Mouse (Mus musculus) right cerebral cortex, postnatal 4 days (tissue): ENCODE measurements around the gene Myh9.

Experiments used
- DNase-seq: peaks from one replicate; pipeline ENCODE4 v3.0.0-alpha.2; 2022

Gene Myh9

DNA sequence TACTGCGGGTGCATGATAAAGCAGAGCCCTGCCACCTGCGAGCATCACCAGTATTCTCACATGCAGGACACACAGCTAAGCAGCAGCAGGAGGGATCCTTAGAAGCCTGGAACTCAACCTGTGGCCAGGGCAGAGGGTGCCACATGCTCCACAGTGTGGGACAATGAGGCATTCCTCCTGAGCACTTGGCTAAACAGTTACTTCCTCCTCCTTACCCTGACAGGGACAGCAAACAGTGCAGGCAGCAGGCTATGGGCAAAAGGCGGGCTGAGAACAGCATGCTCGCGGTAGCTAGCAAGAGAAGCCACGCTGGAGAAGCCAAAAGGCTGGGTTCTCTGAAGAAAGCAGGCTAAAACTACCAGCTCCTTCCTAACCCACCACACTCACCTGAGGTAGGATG lies 14.2 kb downstream of the Myh9 start:
- DNase-seq, result no peak

DNA sequence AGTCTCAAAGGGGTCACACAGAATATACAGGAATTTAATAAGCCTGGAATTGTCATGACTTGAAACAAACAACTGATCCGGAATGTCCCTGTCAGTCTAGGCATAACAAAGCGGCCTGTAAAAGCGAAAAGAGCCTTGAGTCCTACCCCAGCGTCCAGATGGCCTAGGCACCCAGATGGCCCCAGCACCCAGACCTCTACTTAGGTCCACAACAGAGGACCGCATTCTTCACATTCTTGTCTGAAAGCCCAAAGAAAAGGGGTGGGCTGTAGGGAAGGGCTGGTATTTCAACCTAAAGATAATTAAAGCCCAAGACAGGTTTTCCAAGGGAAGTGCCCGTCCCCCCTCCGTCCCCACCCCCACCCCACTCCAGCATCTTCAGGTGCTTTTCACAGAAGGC lies 14.6 kb downstream of the Myh9 start:
- no peak for DNase-seq

DNA sequence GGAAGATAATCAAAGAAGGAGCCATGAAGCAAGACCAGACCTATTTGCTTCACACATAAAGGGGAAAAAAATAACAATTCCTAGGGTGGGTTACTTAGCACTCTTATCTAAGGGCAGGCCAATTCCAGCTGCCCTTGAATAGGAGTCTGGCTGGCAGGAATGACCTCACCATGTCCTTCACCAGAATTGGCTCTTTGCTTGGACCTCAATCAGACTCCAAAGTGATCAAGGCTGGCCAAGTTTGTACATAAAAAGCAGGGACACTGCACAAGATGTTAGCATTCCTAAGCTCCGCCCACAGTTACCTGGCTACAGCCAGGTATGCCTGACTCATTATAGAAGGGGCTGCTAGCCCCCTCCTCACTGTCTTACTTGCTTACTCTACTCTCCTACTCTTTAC lies 16.6 kb downstream of the Myh9 start:
- DNase-seq, result no peak

DNA sequence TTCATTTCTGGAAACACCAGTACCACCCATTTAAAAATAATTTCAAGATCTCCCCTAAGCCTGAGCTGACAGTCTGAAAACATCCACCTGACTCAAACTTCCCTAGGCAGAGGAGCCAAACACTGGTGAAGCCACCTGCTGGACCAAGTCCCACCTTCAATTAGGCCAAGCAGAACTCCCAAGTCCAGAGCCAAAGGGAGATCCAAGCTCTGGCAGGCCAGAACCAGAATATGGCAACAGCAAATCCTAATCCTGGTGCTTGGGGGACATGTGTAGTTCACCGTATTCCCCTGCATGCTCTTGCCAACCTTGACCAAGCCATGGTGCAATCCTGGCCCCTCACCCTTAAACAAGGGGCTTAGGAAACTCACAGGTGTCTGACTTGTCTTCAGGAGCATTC lies 17.7 kb downstream of the Myh9 start:
- DNase-seq, result no peak

DNA sequence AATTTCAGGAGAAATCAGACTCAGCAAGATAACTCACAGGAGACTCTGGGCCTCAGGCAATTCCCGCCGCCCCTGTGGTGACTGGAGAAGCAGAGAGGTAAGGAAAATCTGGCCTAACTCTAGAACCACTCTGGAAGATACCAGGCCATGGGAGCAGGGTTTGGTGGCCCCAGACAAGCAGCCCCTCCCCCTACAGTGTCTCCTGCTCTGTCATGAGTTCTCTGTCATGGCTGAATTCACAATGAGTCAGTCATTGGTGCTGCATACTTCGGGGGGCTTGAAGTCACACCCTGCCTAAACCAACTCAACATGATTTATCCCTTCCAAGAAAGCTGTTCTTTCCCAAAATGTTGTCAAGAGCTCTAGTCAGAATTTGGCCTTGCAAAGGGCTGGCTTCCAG lies 18.3 kb downstream of the Myh9 start:
- DNase-seq, result no peak

DNA sequence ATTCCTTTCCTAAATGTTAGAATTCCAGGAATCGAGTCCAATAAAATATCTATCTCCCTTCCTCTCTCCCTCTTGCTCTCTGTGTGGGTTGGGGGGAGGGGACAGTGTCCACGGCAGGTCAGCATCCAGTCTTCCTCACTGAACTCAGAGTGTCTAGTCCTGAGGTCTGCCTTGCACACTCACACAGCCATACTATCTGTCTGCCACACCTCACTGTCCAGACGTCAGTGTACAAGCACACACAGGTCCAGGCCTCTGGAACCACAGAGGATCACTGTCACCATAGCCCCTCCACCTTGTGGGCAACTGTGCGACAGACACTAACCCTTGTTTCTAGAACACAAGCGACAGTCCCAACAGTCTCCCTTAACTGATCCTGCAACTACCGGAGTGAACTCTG lies 18.8 kb downstream of the Myh9 start:
- DNase-seq, result no peak

DNA sequence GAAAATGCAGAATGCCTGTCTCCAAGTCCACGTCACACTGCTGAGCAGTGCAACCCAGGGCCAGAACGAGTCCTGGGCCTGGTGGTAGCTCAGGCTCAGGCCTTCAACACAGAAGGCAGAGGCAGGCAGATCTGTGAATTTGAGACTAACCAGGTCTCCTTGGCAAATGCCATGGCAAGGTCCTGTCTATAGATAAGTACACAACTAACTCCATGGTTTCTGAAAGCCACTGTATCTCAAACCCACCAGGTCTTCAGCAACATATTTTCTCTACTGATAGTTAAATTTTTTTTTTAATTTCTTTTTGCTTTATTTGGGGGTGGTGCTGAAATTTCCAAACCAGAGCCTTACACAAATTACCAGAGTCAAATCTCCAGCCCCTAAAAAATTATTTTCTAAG lies 19.3 kb downstream of the Myh9 start:
- DNase-seq, result no peak

DNA sequence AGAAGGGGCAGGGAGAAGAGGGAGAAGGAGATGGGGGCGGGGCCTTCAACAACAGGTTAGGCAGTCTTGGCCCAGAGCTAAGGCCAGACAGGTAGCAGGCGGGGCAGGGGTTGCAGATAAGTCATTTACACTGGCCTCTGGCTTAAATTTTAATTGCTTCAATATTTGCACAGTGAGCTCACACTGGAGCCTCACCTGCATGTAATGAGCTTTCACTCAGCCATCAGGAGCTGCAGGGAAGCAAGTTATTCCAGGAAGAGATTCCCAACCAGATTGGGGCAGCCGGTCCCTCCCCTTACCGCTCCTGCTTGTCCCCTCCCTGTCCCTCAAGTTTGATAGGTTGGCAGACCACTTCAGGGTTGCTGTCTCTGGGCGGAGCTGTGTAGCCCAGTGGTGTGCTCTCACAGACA lies 19.9 kb downstream of the Myh9 start:
- DNase-seq, result no peak

DNA sequence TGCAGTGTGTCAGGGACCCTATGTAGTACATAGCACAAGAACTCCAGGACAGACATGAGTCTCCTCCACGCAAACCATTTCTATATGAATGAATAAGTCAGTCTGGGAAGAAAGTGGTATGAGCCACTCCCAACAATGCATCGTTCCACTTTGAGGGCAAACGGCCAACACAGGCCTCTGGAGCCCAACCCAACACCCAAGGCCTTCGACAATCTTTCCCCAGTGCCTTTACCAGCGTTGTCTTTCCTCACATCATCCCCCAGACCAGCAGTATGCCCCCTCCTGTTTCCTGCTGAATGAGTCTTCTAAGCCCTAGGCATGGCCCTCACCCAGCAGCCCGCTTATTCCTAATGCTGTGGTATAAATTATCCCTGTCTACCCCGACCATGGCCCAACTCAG lies 20.6 kb downstream of the Myh9 start:
- DNase-seq, result no peak

DNA sequence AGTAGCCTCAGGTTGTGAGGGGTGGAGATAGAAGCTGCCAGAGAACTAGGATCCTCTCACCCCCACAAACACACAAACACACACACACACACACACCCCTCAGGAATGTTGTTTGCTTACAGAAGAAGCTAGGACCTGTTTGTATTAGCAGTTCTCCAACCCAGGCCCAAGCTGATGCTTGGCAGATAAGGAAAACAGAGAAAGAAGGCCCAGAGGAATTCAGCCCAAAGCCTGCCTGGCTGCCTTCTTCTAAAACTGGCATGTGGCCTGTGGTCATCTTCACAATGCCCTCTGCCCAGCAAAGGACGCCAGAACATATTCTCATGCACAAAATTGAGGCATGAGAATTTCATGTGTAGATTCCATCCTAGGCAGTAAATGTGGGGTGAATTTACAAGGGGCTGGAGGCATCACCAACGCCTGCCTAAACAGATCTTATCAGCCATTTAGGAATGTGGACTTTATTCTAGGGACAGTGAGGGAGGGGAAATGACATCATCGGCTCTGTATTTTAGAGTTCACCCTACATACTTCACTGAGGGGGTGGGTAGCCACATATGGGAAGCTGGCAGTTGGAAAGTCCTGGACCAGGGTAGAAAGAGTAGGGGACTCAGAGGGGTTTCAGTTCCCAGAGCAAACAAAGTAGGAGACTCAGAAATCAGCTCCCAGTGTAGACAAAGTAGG lies 21.4 kb downstream of the Myh9 start:
- no peak for DNase-seq

DNA sequence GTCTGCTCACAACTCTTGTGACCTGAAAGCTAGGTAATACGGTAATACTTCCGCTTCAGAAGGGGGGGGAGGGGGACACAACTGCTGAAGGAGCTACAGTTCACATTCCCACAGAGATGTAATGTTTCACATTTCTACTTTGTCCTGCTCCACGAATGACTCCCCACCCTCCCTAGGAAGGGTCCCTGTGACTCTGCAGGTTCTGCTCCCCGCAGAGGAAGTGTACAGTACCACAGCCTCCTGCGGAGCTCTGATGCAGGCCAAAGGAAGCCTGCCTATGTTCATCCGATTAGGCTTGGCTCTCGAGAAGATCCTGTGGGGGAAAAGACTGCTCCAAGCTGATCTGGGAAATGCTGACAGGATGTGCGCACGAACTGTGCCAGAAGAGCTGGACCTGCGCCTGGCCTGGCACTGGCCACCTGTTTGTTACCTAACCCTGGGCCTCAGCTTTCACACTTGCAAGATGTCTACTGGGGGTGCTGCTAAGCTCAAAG lies 22.0 kb downstream of the Myh9 start:
- DNase-seq, result no peak

DNA sequence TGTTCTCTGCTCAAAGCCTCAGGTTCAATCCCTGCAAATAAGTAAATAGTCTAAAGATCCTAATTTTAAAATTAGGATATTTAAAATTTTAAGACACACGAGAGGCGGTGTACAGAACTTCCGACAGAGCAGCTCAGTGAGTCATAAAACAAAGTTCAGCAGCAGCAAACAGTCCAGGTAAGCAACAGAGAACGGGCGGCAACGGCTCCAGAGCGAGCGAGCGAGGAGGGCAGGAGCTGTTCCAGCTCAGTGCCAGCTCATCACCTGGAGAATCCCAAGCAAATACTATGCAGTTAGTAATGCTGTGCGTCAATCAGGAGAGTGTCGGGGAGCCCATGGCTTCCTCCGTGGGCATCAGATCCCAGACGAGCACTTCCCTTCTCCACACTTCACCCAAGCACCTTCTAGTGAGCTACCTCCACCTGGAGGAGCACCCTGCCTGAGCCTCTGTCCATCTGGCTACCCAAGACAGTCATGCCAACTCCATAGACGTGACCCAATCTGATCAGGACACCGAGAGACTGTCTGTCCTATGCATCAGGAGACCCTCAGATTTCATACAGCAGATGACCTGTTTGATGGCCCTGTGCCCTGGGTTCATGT lies 23.3 kb downstream of the Myh9 start:
- no peak for DNase-seq

DNA sequence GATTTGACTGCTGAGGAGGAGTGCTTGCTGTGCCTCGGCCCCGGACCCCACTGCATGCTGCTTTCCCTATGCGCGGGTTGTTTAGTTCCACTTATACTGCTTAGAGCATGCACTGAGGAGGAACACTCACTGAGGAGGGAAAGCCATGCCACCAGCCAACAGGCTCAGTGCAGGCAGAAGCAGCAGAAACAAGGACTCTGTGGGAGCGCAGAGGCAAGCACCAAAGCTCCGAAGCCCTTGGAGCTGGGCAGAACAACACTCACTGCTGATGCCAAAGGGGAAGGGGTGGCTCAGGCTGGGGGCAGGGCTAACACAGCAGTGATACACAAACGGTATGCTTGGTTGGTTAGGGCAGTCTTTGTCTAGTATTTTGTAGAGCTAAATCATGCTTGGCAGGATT lies 24.6 kb downstream of the Myh9 start:
- DNase-seq, result no peak

DNA sequence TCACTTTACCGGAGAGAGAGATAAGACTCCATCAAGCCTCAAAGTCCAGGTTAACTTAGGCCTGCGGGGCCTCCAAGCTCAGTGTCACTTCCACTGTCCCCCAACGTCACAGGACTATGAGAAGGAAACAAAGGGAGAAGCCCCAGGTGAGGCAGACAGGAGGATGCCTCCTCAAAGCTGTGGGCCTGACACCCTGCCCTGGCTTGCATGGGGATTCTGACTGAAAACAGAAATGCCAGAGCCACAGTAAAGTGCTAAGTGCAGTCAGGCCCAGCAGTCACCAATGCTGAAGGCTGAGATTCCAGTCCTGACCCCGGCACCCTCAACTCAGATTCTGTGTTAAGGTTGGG lies 25.4 kb downstream of the Myh9 start:
- DNase-seq, result no peak

DNA sequence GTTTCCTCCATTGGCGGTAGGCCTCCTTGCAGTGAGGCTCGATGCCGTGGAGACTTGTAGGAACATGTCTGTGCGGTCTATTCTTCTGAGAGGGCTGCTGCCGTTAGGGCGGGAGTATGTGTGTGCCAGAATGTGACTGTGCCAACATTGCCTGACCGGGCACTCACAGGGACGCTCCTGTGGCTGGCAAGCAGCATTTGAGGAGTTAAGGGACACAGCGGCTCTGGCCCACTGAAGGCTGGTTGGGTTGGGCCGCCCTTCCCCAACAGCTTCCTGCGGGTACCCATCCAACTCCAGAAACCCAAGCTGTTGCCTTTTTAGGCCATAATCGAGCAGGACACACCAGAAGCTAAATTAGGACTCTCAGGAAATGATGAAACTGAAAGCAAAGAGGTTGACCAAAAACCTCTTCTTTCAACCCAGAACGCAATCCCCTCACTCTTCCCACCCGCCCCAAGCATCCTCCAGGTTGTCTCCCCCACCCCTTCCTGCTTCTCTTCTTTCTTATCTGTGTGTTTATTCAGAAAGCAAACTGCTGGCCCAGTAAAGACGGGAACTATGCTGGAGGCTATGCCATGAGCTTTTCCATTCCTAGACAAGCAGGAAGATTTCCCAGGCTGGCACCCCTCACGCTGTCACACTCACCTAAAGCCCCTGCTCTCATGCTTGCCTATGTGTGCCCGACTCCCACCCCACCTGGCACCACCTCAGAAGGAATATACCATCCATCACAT lies 25.9 kb downstream of the Myh9 start:
- DNase-seq, result no peak

DNA sequence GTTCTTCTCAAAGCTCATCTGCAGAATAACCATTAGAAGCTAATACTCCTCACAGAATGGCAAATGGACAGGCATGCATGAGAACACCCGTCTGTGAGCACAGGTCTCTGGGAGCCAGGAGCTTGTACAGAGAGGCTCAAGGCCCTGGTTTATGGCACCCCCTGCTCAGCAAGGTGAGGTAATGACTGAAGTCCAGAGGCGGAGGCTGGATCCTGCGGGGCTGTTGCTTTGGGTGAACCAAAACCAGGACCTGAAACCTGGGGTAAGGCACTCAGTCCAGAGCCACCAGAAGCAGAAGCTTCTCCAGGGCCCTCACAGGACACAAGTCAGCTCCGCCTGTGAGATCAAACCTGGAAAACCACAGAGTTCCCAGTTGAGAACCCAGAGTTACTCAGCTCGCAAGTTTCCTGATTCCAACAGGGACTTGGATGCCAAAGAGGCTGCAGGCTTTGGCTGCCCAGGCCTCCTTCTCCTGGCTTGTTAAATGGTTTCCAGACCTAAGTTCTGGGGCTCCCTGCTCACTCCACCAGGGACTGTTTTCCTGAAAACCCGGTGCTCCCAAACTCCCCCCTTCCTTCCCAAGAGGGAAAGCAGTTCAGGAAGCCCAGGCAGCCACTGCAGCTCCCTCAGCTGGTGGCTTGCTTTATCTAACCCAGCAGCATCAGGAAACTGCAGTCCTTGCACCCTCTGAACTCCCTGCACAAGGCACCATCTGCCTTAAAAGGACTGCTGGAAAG lies 28.2 kb downstream of the Myh9 start:
- DNase-seq, result no peak

DNA sequence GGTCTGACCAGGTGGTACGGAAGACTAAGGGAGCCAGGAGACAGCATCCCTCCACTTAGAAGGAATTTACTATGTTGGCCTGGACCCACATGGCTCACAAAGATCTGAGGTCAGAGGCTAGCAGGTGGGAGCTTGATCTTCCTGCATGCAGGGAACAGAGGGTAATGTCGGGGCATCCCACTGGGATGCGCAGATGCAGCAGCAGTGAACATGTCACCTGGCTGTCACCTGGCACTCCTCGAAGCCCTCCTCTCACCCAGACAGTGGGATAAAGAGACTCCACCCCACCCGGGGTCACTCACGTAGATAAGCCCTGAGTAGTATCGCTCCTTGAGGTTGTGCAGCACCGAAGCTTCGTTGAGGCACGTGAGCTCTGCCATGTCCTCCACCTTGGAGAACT lies 29.4 kb downstream of the Myh9 start:
- DNase-seq, result no peak

DNA sequence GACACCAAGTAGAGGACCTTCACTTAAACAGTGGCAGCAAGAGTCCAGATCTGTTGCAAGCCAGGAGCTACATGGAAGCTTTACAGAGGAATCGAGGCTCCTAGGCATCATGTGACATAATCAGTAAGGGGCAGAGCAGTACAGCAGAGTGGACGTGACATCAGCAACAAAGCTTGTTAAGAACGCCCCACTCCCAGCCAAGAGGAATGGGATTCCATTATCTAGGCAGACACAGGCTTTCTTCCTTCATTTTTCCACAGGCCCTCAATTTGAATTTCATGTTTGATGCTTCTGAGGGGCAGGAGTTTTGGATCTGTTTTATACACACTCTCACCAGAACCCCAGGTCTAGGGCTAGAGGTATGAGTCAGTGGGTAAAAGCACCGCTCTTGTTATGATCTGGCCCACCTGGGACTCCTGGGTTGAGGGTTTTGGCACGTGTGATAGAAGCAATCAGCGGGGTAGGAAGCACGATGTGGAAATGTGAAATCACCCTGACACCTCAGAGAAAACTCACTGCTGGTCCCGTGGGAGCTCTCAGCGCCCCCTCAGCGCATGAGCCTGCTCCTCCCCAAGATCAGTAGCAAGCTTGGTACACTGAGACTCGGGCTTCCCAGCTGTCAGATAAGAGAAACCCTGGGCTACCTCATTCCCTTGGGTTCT lies 30.7 kb downstream of the Myh9 start:
- DNase-seq, result no peak

DNA sequence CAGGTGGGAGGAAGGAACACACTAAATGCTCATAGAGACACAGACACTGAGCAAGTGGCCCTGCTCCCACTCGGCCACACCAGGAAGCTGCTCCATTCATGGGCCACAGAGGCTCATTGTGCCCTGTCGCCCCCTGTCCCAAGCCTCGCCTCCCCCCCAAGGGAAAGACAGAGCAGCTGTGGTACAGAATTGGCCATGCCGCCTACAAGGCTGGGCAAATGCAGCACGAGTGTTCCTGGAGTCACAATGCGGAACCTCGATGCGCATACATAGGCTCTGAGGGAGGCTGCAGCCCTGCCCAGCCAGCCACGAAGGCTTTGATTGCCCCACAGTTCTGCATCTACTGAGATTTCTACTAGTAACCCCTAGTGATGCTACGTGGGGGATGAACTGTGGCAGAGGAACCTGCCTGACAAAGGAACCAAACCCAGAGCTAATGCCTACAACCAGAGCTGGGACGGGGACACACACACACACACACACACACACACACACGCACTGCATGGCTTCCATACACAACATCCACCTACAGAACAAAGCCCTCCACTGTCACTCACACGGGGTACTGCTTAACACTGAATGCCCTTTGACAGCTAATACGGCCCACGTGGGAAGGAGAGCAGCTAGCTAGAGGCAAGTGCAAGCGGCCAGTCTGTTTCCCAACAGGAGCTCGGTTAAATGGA lies 31.4 kb downstream of the Myh9 start:
- DNase-seq, result no peak

DNA sequence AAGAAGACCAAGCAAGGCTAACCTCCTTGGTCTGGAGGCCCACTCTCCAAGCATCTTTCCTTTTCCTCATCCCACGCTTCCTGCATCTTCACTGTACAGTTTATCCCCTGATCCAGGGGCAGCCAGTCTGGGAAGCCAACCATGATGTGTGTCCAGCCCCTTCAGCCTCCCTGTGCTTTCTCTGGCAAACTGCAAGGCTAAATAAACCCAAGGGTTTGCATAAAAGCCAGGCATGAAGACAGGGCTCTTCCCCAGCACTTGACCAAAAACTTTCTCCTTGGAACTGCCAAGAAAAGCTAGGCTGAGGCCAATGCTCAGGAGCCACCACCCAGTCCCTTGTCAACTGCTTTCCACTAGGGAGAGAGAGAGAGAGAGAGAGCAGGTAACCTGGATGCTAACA lies 32.5 kb downstream of the Myh9 start:
- no peak for DNase-seq

DNA sequence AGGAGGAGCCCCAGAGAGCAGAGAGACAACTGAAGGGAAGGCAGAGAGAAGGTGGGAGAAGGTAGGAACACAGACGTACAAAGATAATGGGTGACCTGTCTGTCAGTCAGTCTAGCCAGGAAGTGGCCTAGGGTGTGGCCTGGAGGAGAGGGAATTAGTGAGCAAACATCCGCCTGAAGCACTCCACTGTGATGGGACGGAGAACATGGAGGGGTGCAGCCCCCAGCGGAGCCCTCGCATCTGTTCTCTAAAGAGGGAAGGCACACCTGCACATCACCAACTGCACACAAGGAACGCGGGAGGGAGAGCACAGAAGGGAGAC lies 34.8 kb downstream of the Myh9 start:
- no peak for DNase-seq

DNA sequence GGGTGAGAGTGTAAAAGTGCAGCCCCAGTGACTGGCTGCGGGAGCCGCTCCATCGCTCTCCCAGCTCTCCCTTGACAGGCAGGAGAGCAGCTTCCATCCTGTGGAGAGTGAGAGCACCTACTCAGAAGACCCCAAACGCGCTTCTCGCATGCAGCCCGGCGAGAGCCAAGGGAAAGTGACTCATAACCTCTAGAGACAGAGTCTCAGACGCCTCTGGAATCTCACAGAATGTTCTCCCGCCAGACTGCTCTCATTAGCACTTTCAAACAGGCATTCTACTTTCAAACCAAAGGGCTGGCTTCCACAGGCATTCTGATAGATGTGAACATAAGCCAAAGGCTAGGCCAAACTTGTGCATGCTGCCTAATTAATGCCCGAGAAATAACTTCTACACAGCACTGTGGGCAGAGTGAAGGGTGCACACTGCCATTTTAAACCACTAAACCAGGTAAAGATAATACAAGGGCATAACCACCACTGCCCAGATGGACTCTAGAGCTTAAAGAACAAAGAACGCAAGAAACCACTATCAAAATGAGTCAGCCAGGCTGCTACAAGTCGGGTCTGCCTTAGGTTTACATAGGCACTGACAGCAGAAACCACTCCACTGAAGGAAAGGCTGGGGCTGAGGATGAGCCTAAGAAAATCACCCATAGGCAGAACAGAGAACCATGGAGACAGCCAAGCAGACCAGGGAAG lies 35.3 kb downstream of the Myh9 start:
- DNase-seq, result no peak
